In genomic region chr11:121668776-121669175, GRCm38 (mm10) we compare ENCODE assay signal across 28 mouse cellular contexts.
"Had no signal": no experiment of that assay in that cellular context is flagged by ENCODE, and none has a peak within 500 bp of the region (broad histone marks: within the 10 kb centered on the region; RNA-seq: fewer than 3 reads in every experiment).

No protein-coding gene starts in this region.

- H3K27ac ChIP-seq: limb, embryonic 10.5 days; limb, embryonic 12.5 days; limb, embryonic 13.5 days; limb, embryonic 15.5 days; liver, embryonic 12.5 days; liver, embryonic 13.5 days; liver, embryonic 14.5 days; liver, embryonic 15.5 days; lung, embryonic 15.5 days; macrophage; midbrain, embryonic 10.5 days; midbrain, embryonic 12.5 days; midbrain, embryonic 13.5 days; midbrain, embryonic 15.5 days; neural tube, embryonic 12.5 days had no signal

- DNase-seq: left cerebral cortex, postnatal 4 days; liver; liver, embryonic 13.5 days; liver, postnatal 0 days; lung, adult 18-20 months; lung, adult 2 months; lung, embryonic 14.5 days; lung, postnatal 10 days; lung, postnatal 14 days; lung, postnatal 36 days; lung, postnatal 4 days; midbrain, embryonic 14.5 days had no signal

- H3K4me3 ChIP-seq: limb, embryonic 10.5 days; limb, embryonic 12.5 days; limb, embryonic 13.5 days; limb, embryonic 15.5 days; liver, embryonic 12.5 days; liver, embryonic 13.5 days; liver, embryonic 15.5 days; lung, embryonic 15.5 days; megakaryocyte, embryonic 14.5 days; midbrain, embryonic 10.5 days; midbrain, embryonic 12.5 days; midbrain, embryonic 13.5 days; midbrain, embryonic 15.5 days; myocyte; neural tube, embryonic 12.5 days had no signal

- H3K9me3 ChIP-seq: limb, embryonic 10.5 days; limb, embryonic 12.5 days; limb, embryonic 13.5 days; limb, embryonic 15.5 days; liver, embryonic 12.5 days; liver, embryonic 13.5 days; liver, embryonic 15.5 days; lung, embryonic 15.5 days; megakaryocyte, embryonic 14.5 days; midbrain, embryonic 10.5 days; midbrain, embryonic 12.5 days; midbrain, embryonic 13.5 days; midbrain, embryonic 15.5 days; neural tube, embryonic 12.5 days had no signal

- H3K27me3 ChIP-seq: limb, embryonic 12.5 days; limb, embryonic 13.5 days; limb, embryonic 15.5 days; liver, embryonic 12.5 days; liver, embryonic 13.5 days; liver, embryonic 15.5 days; lung, embryonic 15.5 days; megakaryocyte, embryonic 14.5 days; midbrain, embryonic 12.5 days; midbrain, embryonic 13.5 days; midbrain, embryonic 15.5 days; neural tube, embryonic 12.5 days had no signal

- H3K36me3 ChIP-seq: liver, embryonic 15.5 days; lung, embryonic 15.5 days; midbrain, embryonic 15.5 days had no signal
